Mouse (Mus musculus) ES-E14 (cell line): ENCODE measurements around the gene Oard1.

ENCODE experiments used
- HCFC1 ChIP-seq: IDR thresholded peaks from 2 replicates; pipeline ENCODE4 v1.6.1; 2012; ENCODE audit warnings: low read length, inconsistent platforms, borderline replicate concordance; ENCODE audit not compliant: insufficient read depth
- MAFK ChIP-seq: IDR thresholded peaks from 2 replicates; pipeline ENCODE4 v1.6.1; 2014; ENCODE audit warnings: mild to moderate bottlenecking, low read depth, low read length, inconsistent platforms; ENCODE audit not compliant: insufficient read depth
- ZC3H11A ChIP-seq: IDR thresholded peaks from 2 replicates; pipeline ENCODE4 v1.6.1; 2012; ENCODE audit warnings: low read depth, mild to moderate bottlenecking, inconsistent platforms, low read length, borderline replicate concordance
- ZNF384 ChIP-seq: IDR thresholded peaks from 2 replicates; pipeline ENCODE4 v1.6.1; 2012; ENCODE audit warnings: low read depth, low read length, inconsistent platforms

DNA sequence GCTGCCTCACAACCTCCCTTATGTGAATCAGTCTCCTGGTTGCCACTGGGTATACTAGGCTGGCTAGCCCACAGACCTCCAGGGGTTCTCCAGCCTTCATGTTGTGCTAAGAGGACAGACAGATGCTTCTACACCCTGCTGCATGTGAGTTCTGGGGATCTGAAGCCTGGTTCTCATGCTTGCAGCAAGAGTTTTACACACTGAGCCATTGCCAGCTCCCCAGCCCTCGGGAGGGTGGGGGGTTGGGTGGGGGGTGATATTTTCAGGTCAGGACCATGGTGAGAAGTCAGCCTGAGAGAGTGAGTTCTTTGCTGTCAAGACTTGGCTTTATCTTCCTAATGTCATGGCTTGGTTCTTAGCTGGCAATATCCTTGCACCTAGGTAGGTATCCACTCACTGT lies 9.0 kb downstream of the Oard1 start:
- no peak for TF ChIP-seq ZNF384
- TF ChIP-seq HCFC1 = no peak
- no peak for TF ChIP-seq MAFK
- no peak for TF ChIP-seq ZC3H11A
